Mouse (Mus musculus) intestine, embryonic 16.5 days (tissue): ENCODE measurements around the gene Slc25a43. TPM values are rescaled to one million over a fixed set of nuclear protein-coding genes. Genes with fewer than 3 reads are reported as not detected.
A peak's percentile ranks its signal among the peaks of the same experiment; 100 is the strongest.

ENCODE experiments used
- ATAC-seq: fragments of 200-750 bp; cut with Nextera tagmentation; 2 replicates; pipeline ENCODE4 v1.8.0; 2017; ENCODE audit warnings: moderate TSS enrichment, moderate library complexity
- H3K27ac ChIP-seq: fragments of 300-500 bp; sonication (generic); 2 replicates; pipeline ENCODE4 v1.5.1; 2014; ENCODE audit warnings: mild to moderate bottlenecking, low read length
- H3K27me3 ChIP-seq: fragments of 300-500 bp; sonication (generic); replicated peaks from 2 replicates; pipeline ENCODE4 v1.6.1; 2014; ENCODE audit warnings: low read length, control low read depth, mixed read lengths; ENCODE audit not compliant: control insufficient read depth, insufficient read depth
- H3K36me3 ChIP-seq: fragments of 300-500 bp; sonication (generic); 2 replicates; pipeline ENCODE4 v1.6.1; 2014; ENCODE audit warnings: low read length, control low read depth; ENCODE audit not compliant: control insufficient read depth, insufficient read depth
- H3K4me1 ChIP-seq: fragments of 300-500 bp; sonication (generic); 2 replicates; pipeline ENCODE4 v1.6.1; 2014; ENCODE audit warnings: low read length, control low read depth, mixed read lengths; ENCODE audit not compliant: control insufficient read depth, insufficient read depth
- H3K4me2 ChIP-seq: fragments of 300-500 bp; sonication (generic); 2 replicates; pipeline ENCODE4 v1.6.1; 2014; ENCODE audit warnings: low read depth, low read length, control low read depth
- H3K4me3 ChIP-seq: fragments of 300-500 bp; sonication (generic); 2 replicates; pipeline ENCODE4 v1.5.1; 2014; ENCODE audit warnings: mild to moderate bottlenecking, low read length
- H3K9ac ChIP-seq: fragments of 300-500 bp; sonication (generic); 2 replicates; pipeline ENCODE4 v1.6.1; 2014; ENCODE audit warnings: low read depth, low read length
- H3K9me3 ChIP-seq: fragments of 300-500 bp; sonication (generic); 2 replicates; pipeline ENCODE4 v1.6.1; 2016; ENCODE audit warnings: low read length, control low read depth; ENCODE audit not compliant: control insufficient read depth
- WGBS: fragments of 180-500 bp; shearing (Covaris S2); extraction: QIAGEN DNeasy Blood & Tissue Kit; methylation state at CpG from one replicate; pipeline ENCODE4 v1.1.7; 2014; 5-methylcytosine and 5-hydroxymethylcytosine counted together
- polyA plus RNA-seq: library from polyadenylated mRNA; unstranded; fragments of >200 nt; fragmentation: Nextera tagmentation; extraction: Ambion mirVana; gene quantifications from 2 replicates; pipeline ENCODE4 v1.2.1, GENCODE M21; 2015

The Slc25a43 gene
- 4.4 and 4.7 TPM in 2 replicates for polyA plus RNA-seq

DNA sequence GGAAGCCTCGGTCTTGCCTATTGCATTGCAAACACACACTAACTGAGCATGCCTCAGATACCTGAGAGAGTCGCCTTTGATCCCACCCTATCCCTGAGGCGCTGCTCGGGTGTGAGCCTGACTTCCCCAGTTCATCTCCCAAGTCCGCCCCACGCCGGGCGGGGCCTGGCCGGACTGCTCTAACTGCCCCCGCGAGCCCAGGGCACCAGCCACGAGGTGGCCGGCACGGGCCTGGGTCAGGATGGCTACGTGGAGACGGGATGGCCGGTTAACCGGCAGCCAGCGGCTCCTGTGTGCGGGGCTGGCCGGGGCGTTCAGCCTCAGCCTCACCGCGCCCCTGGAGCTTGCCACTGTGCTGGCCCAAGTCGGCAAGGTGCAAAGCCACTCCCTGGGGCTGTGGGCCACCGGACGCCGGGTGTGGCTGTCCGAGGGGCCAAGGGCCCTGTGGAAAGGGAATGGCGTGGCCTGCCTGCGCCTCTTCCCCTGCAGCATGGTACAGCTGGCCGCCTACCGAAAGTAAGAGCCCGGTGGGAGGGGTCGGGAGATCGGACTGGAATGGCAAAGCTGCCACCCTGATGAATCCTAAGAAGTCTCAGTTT lies at the start of gene Slc25a43:
Gene Slc25a43, plus strand, starts transcription at position 157 of the 599 bp plus-strand sequence.
- H3K9me3 ChIP-seq = no peaks in the 10 kb centered on the region
- H3K9ac ChIP-seq = peak within 1 kb of the TSS; percentile 73
- H3K4me1 ChIP-seq = no peaks in the 10 kb centered on the region
- H3K4me3 ChIP-seq = peak within 1 kb of the TSS; percentile 47
- no peak within 1 kb of the TSS for H3K27ac ChIP-seq
- 21% methylated on average over 36 of the region's 36 CpGs for WGBS
- H3K4me2 ChIP-seq = peak within 1 kb of the TSS; percentile 56
- H3K36me3 ChIP-seq = no peaks in the 10 kb centered on the region
- ATAC-seq = peak; percentile 92
- H3K27me3 ChIP-seq = no peaks in the 10 kb centered on the region

GRCm38 (mm10) chrX:36740124-36740951 lies 3.1 kb upstream of the Slc25a43 start:
- ATAC-seq = no peak
- no peaks in the 10 kb centered on the region for H3K9me3 ChIP-seq
- no peak overlapping the region for H3K4me3 ChIP-seq
- no peak overlapping the region for H3K27ac ChIP-seq
- no peaks in the 10 kb centered on the region for H3K4me1 ChIP-seq
- no peak overlapping the region for H3K4me2 ChIP-seq
- no peaks in the 10 kb centered on the region for H3K27me3 ChIP-seq
- H3K36me3 ChIP-seq = no peaks in the 10 kb centered on the region
- WGBS = 79% methylated on average over 13 of the region's 13 CpGs
- H3K9ac ChIP-seq = no peak overlapping the region

DNA sequence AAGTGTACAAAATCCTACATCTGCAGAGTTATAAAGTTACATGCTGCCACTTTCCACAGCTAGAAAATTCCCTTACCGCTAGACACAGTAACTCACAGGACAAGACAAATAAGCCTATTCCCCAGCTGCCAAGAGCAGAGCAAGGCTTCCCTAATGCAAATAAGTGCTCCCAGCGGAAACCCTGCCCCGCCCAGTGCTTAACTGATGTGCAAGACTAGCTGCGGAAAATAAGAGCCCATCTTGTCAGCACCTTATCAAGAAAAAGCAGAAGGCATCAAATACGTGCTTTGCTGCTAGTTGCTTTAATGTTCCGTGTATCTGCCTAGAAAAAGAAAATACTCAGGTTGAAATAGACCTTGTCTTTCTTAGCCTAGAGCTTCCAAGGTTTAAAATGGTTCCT lies 2.2 kb upstream of the Slc25a43 start:
- H3K36me3 ChIP-seq = no peaks in the 10 kb centered on the region
- H3K27me3 ChIP-seq = no peaks in the 10 kb centered on the region
- H3K4me3 ChIP-seq = no peak overlapping the region
- no peak overlapping the region for H3K27ac ChIP-seq
- ATAC-seq = no peak
- 33% methylated on average over 6 of the region's 6 CpGs for WGBS
- H3K9me3 ChIP-seq = no peaks in the 10 kb centered on the region
- H3K4me2 ChIP-seq = no peak overlapping the region
- no peaks in the 10 kb centered on the region for H3K4me1 ChIP-seq
- H3K9ac ChIP-seq = no peak overlapping the region

DNA sequence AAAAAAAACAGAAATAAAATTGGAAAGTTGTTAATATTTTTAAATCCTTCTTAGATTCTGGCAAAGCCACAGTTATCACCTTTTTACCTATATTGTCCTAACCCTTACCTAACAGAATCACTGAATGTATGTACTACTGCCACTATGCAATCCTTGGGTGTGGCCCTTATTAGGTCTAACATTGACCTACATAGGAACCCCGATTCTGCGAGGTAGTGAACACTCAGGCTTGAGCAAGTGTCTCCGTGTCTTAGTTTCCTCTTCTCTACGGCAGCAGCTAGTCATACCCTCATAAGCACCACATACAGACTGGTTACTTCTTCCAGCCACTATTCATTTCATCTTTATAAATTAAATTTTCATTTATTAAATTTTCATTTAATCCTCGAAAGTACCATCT lies 715 bp upstream of the Slc25a43 start:
- Histone ChIP-seq H3K9ac (no peak overlapping the region), H3K27ac (no peak overlapping the region), H3K4me1 (no peaks in the 10 kb centered on the region), H3K36me3 (no peaks in the 10 kb centered on the region), H3K4me3 (no peak overlapping the region), H3K27me3 (no peaks in the 10 kb centered on the region), H3K4me2 (no peak overlapping the region), H3K9me3 (no peaks in the 10 kb centered on the region)
- WGBS = 88% methylated on average over 5 of the region's 5 CpGs
- ATAC-seq = no peak

GRCm38 (mm10) chrX:36744735-36745134 lies 1.3 kb downstream of the Slc25a43 start:
- H3K27me3 ChIP-seq = no peaks in the 10 kb centered on the region
- no peak overlapping the region for H3K4me2 ChIP-seq
- ATAC-seq = no peak
- H3K9ac ChIP-seq = no peak overlapping the region
- H3K9me3 ChIP-seq = no peaks in the 10 kb centered on the region
- H3K4me3 ChIP-seq = no peak overlapping the region
- H3K4me1 ChIP-seq = no peaks in the 10 kb centered on the region; the same call in 1 of the 2 replicates
- no peak overlapping the region for H3K27ac ChIP-seq
- 66% methylated on average over 7 of the region's 7 CpGs for WGBS
- H3K36me3 ChIP-seq = no peaks in the 10 kb centered on the region

- ATAC-seq = no peak
- no peak overlapping the region for H3K27ac ChIP-seq
- no peak overlapping the region for H3K9ac ChIP-seq
- no peak overlapping the region for H3K4me3 ChIP-seq
- no peaks in the 10 kb centered on the region for H3K9me3 ChIP-seq
- no peak overlapping the region for H3K4me2 ChIP-seq
- 94% methylated on average over 7 of the region's 7 CpGs for WGBS
- no peaks in the 10 kb centered on the region for H3K27me3 ChIP-seq
- H3K4me1 ChIP-seq = no peaks in the 10 kb centered on the region; the same call in 1 of the 2 replicates
- H3K36me3 ChIP-seq = no peaks in the 10 kb centered on the region
Observed at GRCm38 (mm10) chrX:36745333-36745732, 1.9 kb downstream of the Slc25a43 start.

- Histone ChIP-seq H3K9me3 (no peaks in the 10 kb centered on the region), H3K4me1 (no peaks in the 10 kb centered on the region; the same call in 1 of the 2 replicates), H3K36me3 (no peaks in the 10 kb centered on the region), H3K9ac (no peak overlapping the region), H3K4me2 (no peak overlapping the region), H3K27ac (no peak overlapping the region), H3K27me3 (no peaks in the 10 kb centered on the region), H3K4me3 (no peak overlapping the region)
- 81% methylated on average over 8 of the region's 8 CpGs for WGBS
- ATAC-seq = no peak
Observed at GRCm38 (mm10) chrX:36746789-36747188, 3.3 kb downstream of the Slc25a43 start.

DNA sequence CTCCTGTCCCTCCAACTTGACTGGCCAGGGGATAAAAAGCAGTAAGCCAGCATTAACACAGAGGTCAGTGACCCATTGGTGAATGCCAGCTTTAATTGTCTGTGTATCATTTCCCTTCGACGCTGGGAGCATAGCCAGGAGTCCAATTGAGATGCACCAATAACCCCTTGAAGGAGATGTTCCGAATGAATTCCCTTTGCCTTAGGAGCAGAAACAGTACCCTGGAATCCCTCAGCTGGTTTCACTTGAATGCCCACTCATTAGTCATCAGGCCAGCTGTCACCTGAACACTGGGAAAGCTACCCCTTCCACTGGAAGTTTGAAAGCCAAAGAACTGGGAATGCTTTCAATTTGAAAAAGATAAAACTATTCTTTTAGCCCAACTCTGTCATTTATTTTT lies 5.1 kb downstream of the Slc25a43 start:
- H3K4me1 ChIP-seq = no peaks in the 10 kb centered on the region; the same call in 1 of the 2 replicates
- no peaks in the 10 kb centered on the region for H3K36me3 ChIP-seq
- H3K27ac ChIP-seq = no peak overlapping the region
- 51% methylated on average over 3 of the region's 3 CpGs for WGBS
- H3K9ac ChIP-seq = no peak overlapping the region
- H3K4me3 ChIP-seq = no peak overlapping the region
- ATAC-seq = no peak
- H3K9me3 ChIP-seq = no peaks in the 10 kb centered on the region
- H3K4me2 ChIP-seq = no peak overlapping the region
- H3K27me3 ChIP-seq = no peaks in the 10 kb centered on the region

GRCm38 (mm10) chrX:36749281-36749785 lies 5.9 kb downstream of the Slc25a43 start:
- ATAC-seq = no peak
- Histone ChIP-seq H3K4me2 (no peak overlapping the region), H3K9me3 (no peaks in the 10 kb centered on the region), H3K4me1 (no peaks in the 10 kb centered on the region; the same call in 1 of the 2 replicates), H3K36me3 (no peaks in the 10 kb centered on the region), H3K27me3 (no peaks in the 10 kb centered on the region), H3K9ac (no peak overlapping the region), H3K27ac (no peak overlapping the region), H3K4me3 (no peak overlapping the region)
- WGBS = 64% methylated on average over 6 of the region's 6 CpGs
